Mouse (Mus musculus): ENCODE measurements at regions not wholly inside any gene's neighbourhood (a gene's known extent, or its start where the extent isn't known, plus 50 kb on each side); places are given as distances from the start of the nearest gene placed in this dataset.

DNA sequence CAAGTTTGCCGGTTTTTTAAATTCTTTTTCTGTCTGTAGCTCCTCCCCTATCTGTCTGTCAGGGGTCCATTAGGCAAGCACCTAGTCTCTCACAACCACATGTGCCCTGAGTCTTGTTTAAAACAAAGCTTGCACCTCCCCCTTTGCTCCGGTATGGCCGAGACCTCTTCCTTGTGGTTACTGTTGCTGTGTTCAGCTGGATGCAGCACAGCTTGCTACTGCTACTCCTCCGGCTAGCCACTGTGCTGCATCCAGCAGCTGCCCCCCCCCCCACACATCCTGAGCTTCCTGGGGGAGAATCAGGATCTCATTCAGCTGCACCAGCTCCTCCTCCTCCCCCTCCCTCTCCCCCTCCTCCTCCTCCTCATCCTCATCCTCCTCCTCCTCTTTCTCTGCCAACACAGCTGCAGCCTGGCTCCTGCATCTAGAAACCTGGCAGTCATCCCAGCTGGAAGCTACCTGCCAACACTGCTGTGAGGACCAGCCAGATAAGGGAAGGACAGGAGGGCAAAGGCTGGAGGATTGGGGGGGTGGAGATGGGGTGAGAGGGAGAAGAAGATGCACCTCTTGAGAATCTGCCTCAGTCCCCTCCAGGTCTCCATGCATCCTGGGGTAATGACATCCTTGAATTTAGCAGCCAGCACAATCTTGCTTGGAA lies 114.8 kb upstream of the Tmem260 start:
- no peak for ATAC-seq

DNA sequence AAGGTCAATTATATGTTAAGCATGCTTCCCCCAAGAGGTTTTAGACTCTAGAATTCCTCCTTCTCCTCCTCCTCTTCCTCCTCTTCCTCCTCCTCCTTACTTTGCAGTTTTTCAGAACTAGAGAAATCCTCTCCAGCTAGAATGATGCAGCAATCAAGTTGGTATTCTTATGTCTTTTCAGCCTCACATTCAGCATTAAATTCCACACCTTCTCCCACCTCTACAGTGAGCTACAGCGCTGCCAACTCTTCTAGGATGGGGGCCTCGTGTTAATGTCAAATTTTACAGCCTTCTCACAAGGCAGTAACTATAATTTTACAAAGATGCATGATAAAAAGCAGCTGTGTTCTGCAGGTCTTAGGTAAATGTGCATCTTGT lies 114.3 kb upstream of the Tmem260 start:
- ATAC-seq, result no peak

DNA sequence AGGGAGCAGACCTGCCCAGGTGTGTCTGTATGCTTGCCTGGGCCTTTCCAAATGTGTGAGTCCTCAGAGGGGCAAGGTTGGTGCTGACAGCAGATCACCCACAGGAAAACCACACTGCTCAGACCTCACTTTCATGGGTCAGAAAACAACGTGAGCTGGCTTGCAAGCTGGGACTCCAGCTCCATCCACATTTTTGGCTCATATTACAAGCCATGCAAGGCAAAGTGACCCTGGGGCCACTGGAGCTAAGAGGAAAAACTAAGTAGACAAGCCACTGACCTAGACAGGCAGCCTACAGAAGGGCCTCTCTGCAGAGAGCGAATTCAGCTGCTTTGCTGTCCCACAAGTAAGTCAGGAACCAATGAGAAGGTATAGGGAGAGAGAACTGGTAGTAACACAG lies 113.7 kb upstream of the Tmem260 start:
- ATAC-seq, result no peak

DNA sequence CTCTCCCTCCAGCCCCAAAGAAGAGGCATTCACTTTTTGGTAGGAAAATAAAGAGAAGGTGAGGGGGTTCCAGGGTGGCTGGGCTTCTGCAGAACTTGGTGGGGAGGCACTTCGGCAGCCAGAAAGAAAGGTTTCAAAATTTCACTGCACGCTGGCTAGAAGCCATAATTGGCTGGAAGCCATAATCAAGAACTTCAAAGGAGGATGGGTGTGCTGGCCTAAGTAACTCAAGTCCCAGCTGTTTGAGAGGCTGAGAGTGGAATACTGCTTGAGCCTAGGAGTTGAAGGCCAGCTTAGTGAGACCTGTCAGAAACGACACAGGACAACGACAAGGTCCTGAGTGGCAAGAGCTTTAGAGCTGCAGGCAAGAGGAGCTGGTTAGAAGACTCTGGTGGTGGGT lies 113.3 kb upstream of the Tmem260 start:
- ATAC-seq, result no peak

DNA sequence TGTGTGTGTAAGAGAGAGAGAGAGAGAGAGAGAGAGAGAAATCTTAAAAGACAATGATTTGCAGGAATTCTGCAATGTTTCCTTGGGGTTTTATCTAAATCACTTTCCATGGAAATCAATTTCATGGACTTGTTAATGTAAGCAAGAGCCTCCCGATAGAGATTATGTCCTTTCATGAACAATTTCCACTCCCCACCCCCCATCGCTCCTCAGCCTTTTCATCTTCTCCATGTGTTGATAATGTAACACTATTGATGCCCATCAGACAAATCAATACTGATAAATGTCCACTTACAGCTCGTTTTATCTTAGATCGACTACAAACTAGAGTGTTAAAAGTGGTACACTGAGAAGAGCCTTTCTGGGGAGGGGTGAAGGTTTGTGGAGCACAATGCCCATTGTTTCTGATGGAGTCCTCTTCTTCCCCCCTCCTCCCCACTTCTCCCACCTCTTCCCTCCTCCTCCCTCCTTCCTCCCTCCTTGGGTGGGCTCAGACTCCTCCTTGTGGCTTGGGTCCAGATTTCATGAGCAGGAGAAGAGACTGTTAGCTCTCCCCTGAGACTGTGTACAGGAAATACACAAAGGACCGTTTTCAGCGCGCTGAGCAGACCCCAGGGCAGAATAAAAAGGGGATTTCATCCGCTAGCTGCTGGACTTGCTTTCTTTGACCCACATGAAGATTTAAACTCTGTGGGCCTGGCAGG lies 111.7 kb upstream of the Tmem260 start:
- no peak for ATAC-seq

DNA sequence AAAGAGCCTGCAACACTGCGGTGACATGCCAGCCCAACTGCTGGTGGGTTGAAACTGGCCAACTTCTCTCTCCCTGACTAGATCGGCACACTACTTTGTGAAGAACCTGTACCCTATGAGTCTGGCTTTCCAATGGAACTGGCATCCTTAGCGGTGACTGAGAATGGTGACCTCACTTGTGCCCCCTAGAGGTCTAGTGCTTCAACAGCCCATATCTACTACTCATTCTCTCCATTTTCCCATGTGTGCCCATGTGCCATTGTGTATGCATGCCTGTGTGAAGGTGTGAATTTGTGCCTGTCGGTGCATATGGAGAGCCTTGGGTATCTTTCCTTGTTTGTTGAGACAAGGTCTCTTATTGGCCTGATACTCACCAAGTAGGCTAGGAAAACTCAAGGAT lies 106.5 kb upstream of the Tmem260 start:
- no peak for ATAC-seq

DNA sequence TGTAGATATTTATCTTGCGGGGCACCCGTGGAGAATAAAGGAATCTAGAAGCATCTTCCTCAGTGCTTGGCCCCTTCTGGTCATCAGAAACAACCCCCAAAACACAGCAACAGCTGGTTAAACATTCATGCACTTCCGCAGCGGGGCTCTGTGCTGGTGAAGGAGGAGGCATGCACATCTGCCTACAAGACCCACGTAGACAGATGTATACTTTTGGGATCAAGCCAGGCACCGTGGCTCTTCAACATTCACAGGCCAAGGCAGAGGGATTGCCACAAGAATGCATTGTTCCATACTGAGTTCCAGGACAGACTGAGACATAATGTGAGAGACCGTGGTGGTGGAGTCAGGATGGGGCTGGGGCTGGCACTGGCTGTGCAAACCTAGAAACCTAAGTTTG lies 103.0 kb upstream of the Tmem260 start:
- ATAC-seq, result no peak

DNA sequence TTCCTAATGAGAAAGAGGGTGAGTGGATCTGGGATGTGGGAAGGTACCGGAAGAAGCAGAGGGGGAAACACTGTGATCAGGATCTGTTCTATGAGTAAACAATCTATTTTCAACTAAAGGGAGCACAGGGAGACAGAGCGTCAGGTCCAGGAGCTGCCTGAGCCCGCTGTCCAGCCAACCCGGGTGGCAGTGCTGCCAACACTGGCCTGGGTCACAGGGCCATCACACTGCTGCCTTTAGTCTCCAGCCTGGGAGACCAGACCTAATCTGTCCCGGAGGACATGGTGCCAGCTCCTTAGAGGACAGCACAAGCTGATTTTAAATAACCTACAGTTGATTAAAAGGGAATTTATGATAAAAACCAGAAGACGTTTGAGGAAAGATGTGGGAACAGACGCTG lies 100.0 kb upstream of the Tmem260 start:
- ATAC-seq, result no peak

DNA sequence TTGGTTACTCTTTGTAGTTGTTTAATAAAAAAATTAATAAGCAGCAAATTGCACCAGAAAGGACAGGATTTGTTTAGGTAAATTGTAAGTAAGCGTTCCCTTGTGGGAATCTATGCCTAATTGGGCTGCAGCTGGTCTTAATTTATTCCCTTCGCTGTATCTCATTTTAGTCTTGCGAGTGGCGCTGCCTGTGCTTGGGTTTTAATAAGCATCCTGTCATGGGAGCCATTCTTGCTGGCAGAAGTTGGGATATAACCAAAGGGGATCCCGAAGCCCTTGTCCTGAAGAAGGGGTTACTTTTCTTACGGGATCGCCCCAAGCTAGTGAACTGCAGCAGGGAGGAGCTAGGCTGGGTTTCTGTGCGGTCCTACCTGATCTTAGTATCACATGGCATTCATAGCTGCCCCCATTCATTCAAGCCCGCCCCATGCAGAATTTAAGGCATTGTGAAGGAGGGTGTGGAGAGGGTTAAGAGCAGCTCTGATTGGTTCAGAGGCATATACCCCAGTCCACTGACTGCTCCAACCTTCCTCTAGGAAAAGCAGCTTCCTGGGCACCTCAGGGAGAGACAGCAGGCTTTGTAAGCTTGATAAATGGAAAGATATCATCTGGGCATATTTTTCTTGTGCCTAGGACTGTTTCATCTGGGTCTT lies 96.4 kb upstream of the Tmem260 start:
- ATAC-seq, result no peak

DNA sequence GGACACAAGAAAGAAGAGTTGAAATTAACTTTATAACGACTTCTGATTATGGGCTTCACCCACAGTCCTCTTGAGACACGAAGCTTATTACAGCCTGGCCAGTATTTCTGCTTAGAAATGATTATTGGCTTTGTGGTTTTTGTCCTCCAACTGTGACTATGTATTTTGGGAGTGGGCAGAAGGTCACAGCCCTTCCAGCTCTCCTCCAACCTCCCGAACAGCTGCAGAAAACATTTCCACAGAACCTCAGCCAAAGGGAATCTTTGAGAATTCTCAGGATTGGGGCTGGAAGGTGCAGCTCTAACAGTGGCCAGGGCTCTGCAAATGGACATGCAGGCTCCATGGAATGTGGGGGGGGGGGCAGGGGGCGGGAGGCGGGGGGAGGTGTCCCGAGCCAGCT lies 94.3 kb upstream of the Tmem260 start:
- no peak for ATAC-seq

DNA sequence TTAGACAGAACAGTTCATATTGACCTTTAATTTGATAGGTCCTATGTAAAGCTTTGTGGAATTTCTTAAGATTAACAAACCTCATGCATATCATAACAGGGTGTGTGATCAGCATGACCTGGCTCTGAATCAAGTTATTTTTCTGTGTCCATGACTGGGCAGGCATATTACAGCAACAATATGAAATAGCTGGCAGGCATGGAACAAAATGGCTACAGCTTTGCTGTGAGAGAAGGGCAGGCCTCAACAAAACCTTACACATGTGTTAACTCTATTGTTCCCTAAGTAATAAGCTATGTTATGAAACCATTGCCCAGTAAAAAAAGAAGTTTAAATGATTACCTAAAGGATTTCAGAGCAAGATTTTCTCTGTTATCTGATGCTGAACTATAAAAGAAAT lies 93.1 kb upstream of the Tmem260 start:
- ATAC-seq, result no peak

DNA sequence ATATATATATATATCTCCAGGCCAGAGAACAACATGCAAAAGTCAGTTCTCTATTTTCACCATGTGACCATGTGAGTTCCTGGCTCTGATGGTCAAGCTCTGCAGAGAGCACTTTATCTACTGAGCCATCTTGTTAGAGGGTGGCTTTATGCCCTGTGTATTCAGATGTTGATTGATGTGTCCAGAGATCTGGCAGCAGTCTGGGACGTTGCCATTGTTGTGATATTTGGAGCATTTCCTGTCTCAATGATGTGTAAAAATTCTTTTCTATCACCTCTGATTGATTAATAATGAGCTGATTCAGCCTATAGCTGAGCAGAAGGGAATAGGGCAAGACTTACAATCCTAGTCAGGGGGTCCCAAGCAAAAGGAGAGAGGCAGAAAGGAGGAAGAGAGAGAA lies 91.7 kb upstream of the Tmem260 start:
- no peak for ATAC-seq

DNA sequence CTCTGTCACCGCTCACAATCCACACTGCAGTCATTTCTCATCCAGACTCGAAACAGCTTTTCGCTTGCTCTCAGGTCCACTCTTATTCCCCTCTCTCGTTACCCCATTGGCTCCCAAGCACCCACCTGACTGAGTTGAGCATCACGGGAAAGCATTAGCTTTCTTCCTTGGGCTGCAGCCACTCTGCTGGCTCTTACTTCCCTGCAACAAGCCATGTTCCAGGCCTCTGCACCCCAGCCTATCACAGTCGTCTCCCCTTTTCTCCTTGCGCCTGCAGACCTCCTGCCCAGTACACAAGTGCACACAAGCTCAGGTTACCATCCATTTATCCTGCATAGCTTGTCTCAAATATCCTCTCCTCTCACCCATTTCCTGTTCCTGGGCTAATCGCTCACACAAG lies 88.5 kb upstream of the Tmem260 start:
- no peak for ATAC-seq

DNA sequence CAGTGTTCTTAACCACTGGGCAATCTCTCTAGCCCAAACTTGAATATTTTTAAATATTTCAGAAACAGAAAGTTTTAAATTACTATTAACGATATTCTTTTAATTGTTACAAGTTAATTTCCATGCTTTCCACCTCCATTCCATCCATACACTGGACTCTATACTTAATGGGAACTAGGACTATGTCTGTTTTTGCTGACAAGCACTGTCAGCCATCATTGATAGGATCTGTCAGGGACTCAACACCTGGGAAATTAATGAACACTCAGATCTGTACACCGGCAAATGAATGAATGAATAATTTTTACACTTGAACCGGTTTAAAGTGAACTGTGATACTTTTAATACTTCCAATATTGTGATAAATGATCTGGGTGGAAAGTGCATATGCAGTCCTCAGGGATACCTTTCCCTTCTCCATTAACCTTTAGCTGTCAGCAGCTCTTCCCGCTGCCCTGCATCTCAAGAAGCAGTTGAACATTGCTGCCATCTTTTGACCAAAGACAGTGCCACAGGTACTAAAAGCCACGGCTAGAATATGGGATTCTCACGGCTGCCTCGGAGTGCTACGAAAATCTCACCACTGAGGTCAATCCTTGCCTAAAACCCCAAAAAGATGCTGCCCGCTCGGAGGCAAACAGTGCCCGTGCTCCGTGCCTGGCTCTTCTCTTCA lies 87.3 kb upstream of the Tmem260 start:
- no peak for ATAC-seq

DNA sequence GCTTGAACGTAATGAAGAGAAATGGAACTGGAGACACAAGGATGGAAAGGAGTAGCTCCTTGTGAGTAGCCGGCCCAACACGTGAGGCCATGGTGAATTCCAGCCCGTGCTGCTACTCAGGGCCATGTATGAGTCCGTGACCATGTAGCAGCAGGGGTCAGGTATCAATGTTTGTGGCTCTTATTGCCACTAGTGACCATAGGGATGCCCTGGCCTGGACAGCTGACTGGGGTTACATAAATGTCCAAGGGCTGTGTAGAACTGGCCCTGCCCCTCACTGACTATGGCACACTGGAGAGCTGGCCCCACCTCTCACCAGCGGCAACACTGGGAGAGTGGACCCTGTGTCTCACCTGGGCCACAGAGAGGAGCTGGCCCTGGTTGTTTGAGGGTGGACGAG lies 84.1 kb upstream of the Tmem260 start:
- ATAC-seq, result no peak

DNA sequence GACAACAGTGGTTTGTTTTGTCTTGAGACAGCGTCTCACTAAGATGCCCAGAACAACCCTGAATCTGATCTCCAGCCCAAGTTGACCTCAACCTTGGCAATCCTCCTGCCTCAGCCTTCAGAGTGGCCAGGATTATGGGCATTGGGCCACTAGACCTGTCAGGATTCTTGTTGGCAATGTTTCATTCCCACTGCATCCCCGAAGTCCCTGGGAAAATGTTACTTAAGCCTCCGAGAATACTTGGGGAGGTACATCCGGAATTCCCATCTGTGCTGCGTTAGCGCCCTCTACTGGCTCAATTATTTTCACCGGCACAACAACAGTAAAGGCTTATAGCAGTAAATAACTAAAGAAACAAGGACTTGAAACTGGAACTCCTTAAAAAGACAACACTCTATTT lies 78.9 kb upstream of the Tmem260 start:
- no peak for ATAC-seq

DNA sequence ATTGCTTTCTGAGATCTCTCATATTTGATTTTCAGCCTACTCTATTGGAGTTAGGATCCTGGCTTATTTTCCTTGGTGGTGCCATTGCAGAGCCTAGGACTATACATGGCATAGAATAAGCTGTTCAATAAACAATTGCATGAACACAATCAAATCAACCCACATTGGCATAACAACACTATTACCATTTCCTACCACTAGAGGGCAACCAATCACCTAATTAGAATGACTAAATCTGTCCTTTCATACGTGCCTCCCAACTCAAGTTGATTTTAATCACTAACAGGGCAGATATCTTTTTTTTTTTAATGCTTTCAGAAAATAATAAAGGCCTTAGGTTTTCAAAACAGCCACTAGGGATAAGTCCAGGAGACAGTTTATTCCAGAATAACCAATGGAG lies 75.6 kb upstream of the Tmem260 start:
- peak; percentile 69 for ATAC-seq

DNA sequence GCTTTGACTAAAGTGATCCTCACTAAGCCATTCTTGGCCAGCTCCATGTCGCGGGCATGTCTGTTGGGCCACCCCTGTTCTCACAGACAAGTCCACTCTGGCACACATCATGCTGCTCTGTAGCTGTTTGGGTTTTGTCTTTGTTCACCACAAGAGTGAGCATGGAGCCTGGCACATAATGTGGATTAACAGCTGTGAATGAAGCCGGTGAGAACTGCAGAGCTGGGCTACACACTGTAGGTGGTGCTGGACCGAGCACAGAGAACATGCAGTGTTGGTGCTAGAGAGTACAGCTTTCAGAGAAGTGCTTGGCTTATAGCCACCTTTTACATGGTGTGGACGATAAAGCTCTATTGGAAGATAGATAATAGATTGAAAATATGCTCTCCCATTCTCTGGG lies 74.2 kb upstream of the Tmem260 start:
- ATAC-seq, result no peak

DNA sequence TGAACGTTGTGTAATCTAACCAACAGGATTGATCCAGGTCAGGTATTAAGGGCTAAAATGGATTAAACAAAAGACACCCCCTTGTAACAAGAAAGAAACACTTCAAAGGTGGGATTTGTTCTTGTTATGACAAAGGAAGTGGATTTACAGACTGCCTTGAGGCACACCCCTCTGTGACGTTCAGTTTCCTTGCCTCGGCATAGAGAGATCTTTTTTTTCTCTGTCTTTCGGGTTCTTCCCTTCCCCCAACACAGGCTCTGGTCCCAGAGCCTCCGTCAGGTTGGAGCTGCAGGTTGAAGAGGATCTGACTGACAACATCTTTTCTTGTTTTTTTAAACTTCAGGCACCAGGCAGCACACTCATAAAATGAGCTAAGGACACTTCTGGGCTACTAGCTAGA lies 69.8 kb upstream of the Tmem260 start:
- peak; percentile 82 for ATAC-seq

Data from CD4-positive, CD25-positive, alpha-beta regulatory T cell, adult 4 months (primary cell).